Mouse (Mus musculus): ENCODE measurements around the gene Lhb.
A peak's percentile ranks its signal among the peaks of the same experiment; 100 is the strongest.

GRCm38 (mm10) chr7:45451344-45451982, 30.8 kb downstream of the Lhb start:
- TF ChIP-seq CTCF (IDR thresholded peaks at IDR 0.05; ENCODE audit: control insufficient read depth, insufficient read depth, low read length) (peak; percentile 85), POLR2A (IDR thresholded peaks at IDR 0.05; ENCODE audit: borderline replicate concordance, control insufficient read depth, low read depth, low read length) (no peak)

All from bone marrow, adult 2 months (tissue).